Mouse (Mus musculus): ENCODE results near the gene Bmpr1a. TPM values are rescaled to one million over a fixed set of nuclear protein-coding genes. Genes with fewer than 3 reads are reported as not detected.

The Bmpr1a gene
- total RNA-seq, 1 experiment from 2014 or later: 0.32 TPM

DNA sequence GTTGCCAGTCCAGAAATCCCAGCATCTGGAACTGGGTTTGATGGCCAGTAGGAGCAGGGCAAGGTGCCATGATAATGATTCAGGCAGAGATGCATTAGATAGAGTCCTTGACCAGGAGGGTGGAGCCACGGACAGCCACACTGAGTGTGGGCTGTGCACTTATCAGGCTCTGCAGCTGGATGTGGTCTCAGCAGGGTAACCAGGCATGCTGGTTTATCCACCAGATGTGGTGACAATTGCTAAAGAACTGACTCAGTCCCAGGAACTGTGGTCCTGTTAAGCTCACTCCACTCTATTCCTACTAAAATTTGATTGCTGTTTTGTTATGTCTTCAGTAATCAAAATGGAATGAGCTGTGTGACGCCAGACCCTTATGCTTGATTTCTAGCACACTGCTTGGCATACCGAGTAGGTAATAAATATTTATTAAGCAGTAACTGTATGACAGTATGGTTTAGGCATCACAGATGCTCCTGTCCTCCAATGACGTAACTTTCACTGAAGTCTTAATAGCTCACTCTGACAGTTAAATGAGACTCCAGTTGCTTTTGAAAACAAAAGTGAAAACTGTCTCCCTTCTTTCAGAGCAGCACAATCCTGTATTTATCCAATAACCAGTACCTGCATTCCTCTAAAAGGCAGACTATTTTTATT lies 5.2 kb upstream of the Bmpr1a start:
- peak; percentile 77 for ATAC-seq (replicated peaks; ENCODE audit: low read depth, poor library complexity, severe bottlenecking)

DNA sequence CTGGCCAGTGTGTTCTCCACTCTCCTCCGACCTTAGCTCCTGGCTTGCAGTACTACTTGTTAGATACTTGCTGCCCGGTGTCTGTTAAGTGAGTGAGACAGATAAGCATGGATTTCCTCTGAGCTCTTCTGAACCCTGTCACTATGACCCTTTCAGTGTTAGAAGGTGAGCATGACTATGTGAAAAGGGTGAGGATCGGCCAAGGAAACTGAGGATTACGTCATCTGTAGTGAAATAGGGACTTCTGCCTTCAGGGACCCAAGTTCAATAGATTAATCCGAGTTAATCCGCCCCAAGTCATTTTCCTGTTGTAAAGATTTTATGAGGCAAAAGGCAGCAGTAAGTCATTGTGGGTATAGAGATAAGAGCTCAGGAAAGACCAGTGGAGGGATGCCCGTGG lies 2.2 kb upstream of the Bmpr1a start:
- no peak for ATAC-seq (replicated peaks; ENCODE audit: low read depth, poor library complexity, severe bottlenecking)

DNA sequence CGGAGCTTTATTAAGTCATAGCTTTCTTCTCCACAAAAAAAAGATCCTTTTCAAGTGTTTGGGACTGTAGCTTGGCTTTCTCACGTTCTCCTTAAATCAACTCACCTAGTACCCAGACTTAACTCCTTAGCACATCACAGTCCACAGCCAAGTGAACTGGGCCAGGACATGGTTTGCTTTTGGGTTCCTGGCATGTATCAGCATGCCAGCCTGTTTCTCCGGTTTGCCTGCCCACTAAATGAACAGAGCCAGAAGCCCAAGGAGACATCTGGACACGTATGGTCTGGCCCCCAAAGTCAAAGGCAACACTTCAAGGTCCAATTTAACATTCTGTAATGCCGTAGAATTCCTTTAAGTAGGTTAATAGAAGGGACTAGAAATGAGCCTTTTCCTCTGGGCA lies 1.2 kb upstream of the Bmpr1a start:
- no peak for ATAC-seq (replicated peaks; ENCODE audit: low read depth, poor library complexity, severe bottlenecking)

DNA sequence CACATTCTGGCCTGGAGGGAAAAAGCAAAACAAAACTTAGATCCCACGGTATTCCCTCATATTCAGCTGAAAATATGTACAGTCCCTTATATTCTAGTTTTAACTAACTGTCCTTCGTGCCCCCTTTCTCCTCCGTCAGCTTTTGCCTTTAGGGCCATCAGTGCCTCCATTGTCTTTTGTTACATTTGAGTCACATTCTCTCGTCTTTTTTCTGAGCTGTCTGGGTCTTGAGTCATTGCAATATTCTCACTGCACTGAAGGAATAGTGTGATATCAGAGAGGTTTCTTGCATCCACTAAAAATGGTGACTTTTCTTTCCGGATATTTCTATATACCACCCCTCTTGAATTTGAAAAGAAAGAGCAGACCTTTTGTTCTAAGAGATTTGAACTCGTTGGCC lies 618 bp upstream of the Bmpr1a start:
- no peak for ATAC-seq (replicated peaks; ENCODE audit: low read depth, poor library complexity, severe bottlenecking)

DNA sequence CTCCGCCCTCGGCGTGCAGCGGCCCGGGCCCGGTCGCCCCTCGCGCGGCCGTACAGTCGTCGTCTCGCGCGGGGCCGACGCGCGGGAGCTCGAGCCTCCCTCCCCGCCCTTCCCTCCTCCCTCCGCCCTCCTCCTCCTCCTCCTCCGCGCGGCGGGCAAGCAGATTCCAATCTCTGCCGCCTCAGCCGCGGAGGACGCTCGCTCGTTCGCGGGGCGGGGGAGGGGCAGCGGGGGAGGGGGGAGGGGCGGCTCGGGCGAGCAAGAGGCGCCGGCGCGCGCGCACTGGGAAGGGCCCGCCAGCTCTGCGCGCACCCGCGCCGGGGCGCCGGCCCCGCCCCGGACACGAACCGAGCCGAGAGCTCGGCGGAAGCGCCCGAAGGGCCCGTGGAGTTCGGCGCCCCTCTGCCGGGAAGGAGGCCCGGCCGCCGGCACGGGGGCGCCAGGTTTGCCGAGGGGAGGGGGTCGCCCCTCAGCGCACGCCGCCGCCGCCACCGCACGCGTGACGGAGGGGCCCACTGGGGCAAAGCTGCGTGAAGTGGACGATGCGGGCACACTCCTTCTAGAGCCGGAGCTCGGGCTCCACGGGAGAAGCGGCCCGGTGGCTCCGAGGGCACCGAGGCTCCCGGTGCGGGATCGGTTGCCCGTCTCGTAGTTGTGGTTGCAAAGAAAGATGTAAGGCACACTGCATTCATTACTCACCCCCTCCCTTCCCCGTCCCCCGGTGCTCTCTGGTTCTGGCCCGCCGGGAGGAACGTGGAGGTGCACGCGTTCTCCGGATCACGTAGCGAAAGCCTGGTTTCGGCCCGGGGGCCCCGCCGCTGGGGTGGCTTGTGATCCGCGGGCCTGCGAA lies 441 bp downstream of the Bmpr1a start:
- peak; percentile 45 for ATAC-seq (replicated peaks; ENCODE audit: low read depth, poor library complexity, severe bottlenecking)

DNA sequence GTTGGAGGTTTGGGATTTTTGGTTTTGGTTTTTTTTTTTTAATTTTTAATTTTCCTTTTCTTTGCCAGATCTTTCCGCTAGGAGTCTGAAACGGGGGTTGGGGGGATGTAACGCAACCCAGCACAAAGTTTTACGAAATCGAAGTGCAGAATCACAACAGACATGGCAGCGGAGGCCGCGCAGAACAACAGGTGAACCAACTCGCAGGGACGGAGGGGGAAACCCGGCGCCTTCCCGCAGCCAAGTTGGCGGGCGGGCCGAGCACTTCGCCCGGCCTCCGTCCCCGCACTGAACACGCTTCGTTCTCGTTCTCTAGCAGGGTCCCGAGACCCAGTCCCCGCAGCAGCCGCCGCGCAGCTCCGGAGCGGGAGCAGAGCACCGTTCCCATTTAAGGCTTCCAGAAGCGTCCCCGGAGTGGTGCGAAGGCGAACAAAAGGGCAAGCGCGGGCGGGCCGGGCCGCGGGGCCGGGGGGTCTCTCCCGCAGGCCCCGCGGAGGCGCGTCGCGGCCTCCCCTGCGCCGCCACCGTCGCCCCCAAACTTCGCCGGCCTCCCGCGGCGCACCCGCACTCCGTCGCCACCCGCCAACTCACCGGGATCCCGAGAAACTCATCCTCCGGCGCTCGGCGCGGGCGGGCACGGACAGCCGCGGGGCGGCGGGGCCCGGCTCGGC lies 1.2 kb downstream of the Bmpr1a start:
- ATAC-seq (replicated peaks; ENCODE audit: low read depth, poor library complexity, severe bottlenecking): no peak

DNA sequence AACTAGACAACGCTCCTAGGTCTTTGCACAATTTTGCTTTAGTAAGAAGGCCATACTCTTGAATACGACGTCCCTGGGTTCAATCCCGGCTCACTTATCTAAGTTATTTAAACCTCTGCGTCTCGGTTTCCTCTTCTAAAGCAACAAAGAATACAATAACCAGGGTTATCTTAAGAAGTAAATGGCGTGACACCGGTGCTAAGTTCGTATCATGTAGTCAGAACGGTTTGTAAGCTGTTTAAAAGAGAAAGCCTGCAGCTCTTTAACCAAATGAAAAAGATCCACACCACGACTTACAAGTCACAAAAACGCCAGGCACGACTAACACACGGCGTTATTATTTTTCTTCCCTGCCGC lies 1.7 kb downstream of the Bmpr1a start:
- no peak for ATAC-seq (replicated peaks; ENCODE audit: low read depth, poor library complexity, severe bottlenecking)

DNA sequence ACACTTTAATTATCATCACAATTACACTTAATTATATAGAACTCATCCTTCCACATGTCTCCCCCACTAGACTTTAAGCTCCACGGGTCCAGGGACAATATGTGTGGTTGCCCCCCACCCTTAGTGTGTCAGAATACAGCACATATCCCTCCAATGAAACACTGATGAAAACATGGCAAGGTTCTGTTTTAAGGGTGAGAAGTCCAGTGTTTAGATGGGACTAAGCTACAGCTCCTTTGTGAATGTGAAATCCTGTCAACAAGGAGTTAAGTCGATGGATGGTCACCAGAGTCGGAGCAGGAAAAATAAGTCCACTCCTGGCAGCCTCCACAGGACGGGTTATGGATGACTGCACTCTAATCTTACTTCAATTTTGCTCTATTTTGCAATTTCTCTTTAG lies 2.8 kb downstream of the Bmpr1a start:
- no peak for ATAC-seq (replicated peaks; ENCODE audit: low read depth, poor library complexity, severe bottlenecking)

DNA sequence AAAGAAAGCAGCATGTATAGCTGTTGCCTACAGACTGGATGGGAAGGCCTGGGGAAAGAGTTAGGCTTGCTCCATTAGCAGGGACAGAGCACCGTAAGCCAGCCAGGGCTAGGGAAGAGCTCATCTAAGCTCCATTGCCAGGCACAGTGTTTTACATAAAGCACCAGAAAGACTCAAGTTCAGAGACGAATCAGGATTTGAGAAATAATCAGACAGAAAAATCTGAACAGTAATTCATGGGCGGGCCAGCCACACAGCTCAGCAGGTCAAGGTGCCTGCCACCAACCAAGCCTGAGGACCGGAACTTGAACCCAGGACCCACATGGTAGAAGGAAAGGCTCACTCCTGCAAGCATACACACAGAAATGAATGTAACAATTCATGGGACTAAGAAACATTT lies 3.5 kb downstream of the Bmpr1a start:
- no peak for ATAC-seq (replicated peaks; ENCODE audit: low read depth, poor library complexity, severe bottlenecking)

DNA sequence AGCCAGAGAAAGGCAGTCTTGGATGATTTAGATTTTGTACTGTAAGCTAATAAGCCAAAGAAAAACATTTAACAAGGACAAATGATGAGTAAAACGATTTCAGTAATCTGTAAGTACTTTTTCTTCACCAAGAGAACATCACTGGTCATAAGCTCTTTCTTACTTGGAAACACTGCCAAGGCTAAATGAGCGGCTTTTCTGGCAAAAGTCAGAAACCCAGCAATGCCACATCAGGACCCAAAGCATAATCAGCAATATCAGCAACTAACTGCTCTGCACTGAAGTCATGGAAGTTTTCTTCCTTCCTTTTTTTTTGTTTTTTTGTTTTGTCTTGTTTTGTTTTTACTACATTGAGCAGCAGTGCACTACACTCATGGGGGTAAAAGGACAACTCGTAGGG lies 5.8 kb downstream of the Bmpr1a start:
- ATAC-seq (replicated peaks; ENCODE audit: low read depth, poor library complexity, severe bottlenecking): no peak

DNA sequence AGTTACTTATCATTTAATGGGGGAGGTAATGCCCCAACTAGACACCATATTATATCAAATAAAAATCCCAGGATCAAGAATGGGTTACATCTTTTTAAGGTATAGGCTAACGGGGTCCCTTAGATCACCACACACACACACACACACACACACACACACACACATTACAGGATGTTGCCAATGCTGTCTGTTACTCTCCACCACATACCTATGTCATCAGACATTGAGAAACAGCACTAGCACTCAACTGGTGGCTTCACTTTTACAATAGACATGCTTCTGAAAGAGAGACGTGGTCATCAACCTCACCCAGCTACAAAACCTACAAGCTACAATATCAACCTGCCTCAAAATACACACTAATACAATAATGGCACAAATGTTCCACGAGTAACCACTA lies 9.5 kb downstream of the Bmpr1a start:
- ATAC-seq (replicated peaks; ENCODE audit: low read depth, poor library complexity, severe bottlenecking): no peak

DNA sequence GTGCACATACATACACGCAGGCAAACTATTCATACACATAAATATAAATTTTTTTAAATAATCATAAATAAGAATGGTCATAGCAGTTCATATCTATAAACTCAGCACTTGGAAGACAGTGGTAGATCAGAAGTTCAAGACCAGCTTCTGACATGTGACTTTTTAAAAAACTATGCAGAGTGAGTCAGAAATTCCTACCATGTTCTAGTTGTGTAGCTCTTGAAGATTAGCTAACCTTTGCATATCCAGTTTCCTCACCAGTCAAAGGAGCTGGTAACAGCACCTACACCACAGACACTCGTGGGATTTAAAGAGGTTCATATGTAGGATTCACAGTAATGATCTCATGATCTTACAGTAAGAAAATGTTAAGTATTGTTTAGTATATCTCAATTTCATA lies 10.5 kb downstream of the Bmpr1a start:
- no peak for ATAC-seq (replicated peaks; ENCODE audit: low read depth, poor library complexity, severe bottlenecking)

DNA sequence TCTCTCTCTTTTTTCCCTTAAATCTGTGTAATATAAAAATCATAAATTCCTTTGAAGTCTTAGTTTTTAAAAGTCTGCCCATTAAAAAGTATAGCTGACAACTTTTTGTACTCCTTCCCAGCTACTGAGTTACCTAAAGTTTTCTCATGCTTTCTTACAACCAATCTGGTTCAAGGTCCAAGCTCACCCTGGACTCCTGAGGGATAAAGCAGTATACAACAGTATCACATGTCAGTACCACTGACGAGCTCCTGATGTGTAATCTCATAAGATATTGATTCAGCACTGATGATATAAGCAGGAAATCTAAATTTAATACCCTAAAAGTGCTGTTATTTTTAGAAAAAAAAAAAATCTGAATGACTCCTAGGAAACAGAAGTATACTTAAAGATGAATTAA lies 12.2 kb downstream of the Bmpr1a start:
- no peak for ATAC-seq (replicated peaks; ENCODE audit: low read depth, poor library complexity, severe bottlenecking)

DNA sequence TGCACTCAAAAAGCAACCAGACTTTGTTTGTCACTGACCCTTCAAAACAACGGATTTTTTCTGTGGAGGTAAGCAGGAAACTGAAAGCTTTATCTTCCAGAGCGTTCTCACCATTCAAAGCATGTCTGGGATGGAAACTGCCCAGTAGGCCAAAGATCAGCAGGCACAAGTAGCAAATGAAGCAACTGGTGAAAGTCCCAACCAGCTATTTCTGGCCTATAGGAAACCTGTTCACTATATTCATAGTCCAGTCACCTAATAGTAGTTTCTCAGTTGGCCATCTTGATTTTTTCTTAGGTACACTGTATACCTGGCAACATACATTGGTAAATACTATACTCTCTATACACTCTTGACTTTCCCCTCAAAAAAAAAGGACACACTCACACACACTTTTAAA lies 13.2 kb downstream of the Bmpr1a start:
- ATAC-seq (replicated peaks; ENCODE audit: low read depth, poor library complexity, severe bottlenecking): no peak

DNA sequence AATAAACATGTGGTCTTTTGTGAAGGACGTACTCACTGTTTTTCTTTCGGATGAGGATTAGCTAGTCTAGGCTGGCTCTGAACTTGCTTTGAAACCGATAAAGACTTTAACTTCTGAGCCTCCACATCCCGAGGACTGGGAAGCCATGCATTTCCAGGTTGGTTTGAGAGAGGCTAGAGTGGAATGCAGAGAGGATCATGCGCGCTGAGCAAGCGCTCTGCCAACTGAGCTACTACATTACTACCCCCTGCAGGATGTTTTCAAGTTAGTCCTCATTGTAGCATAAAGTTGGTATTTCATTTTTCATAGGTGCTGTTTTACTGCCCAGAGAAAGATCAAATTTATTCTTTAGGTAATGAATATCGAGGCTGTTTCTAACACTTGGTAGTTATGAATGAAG lies 17.0 kb downstream of the Bmpr1a start:
- no peak for ATAC-seq (replicated peaks; ENCODE audit: low read depth, poor library complexity, severe bottlenecking)

DNA sequence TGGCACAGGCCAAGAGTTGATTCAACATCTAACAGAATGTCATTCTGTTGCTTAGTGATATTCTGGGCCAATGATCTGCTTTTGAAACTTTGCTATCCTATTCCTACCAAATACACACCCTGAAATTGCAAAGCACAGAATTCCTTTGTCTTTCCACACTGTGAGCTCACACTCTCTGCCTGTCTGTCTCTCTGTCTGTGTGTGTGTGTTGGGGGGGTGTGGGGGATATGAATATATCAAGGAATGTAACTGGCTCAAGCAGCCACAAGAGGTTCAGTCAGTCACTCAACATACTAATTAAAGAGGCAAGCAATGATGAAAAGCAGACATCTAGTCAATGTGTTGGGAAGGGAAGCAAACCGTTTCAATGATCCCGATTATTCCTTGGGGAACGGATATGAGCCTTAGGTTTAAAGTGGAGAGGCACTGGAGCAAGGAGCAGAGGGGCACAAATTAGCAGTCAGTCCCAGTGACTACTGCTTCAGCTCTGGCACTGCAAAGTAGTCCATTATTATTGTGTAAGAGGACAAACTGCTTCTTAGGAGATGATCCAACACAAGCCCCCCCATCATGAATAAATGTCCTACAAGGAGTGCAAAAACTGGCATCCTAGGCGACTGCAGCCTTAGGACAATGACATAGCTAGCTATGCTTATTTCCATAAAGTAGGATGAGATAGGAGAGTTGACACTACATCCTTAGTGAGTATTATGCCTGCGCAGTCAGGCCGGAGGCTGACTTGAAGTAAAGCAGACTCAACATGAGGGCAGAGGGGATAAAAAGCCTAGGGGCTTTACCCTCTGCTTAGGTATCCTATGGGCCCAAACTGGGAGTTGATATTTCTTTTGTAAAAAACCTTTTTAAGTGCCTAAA lies 19.4 kb downstream of the Bmpr1a start:
- ATAC-seq (replicated peaks; ENCODE audit: low read depth, poor library complexity, severe bottlenecking): no peak

DNA sequence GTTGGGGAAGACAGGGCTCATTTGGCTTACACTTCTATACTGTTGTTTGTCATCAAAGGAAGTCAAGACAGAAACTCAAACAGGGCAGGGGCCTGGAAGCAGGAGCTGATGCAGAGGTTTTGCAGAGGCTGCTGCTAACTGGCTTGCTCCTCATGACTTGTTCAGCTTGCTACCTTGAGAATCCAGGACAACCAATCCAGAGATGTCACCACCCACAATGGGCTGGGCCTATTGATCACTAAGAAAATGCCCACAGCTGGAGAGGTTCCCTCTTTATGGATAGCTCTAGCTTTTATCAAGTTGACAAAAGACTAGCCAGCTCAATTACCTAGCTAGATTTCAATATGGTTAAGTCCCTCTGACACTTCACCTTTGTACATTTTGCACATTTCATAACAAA lies 31.6 kb downstream of the Bmpr1a start:
- ATAC-seq (replicated peaks; ENCODE audit: low read depth, poor library complexity, severe bottlenecking): no peak

DNA sequence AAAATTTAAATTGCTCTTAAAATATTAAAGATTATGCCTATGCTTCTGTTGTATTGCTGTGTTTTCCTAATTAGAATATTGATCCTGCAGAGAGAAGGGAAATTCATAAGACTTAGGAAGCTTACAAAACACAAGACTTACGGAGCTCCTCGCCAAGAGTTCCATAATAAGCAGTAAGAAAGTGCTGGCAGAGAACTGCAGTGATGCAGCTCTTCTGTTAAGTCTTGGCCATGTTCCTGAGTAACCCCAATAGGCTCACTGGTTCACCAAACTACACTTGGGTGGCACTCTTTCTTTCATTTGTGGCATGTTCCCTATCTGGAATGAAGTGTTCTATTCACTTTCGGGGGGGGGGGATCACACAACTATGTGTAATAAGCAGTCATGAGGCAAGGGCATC lies 36.9 kb downstream of the Bmpr1a start:
- ATAC-seq (replicated peaks; ENCODE audit: low read depth, poor library complexity, severe bottlenecking): no peak

DNA sequence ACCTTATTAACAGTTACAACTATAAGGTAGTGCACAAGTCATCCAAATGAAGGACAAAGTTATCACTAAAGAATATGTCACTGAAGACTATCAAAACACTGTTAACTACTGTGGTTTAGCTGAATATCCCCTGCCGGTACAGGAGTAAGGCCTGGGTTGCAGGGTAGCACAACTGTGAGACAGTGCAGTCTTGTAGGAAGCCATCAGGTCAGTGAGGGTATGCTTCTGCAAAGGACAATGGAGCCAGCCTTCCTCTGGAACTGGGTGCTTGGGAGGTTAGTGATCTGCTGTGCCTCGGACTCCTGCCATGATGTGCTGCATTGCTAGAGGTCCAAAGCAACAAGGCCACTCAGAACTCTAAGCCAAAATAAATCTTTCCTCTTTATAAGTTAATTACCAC lies 43.8 kb downstream of the Bmpr1a start:
- no peak for ATAC-seq (replicated peaks; ENCODE audit: low read depth, poor library complexity, severe bottlenecking)

DNA sequence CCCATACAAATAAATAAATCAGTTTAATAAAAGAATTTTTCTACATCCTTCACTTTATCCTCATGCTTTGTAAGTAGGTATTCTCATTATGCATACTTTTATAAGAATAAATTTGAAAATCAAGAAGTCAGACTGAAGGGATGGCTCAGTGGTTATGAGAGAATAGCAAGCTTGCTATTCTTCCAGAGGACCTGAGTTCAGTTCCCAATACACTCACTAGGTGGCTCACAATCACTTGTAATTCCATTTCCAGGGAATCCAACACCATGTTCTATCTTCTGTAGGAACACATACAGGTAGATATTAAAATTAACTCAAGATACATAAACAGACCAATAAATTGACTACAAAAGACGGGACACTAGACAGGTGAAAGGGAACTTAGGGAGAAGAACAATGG lies 44.3 kb downstream of the Bmpr1a start:
- no peak for ATAC-seq (replicated peaks; ENCODE audit: low read depth, poor library complexity, severe bottlenecking)

DNA sequence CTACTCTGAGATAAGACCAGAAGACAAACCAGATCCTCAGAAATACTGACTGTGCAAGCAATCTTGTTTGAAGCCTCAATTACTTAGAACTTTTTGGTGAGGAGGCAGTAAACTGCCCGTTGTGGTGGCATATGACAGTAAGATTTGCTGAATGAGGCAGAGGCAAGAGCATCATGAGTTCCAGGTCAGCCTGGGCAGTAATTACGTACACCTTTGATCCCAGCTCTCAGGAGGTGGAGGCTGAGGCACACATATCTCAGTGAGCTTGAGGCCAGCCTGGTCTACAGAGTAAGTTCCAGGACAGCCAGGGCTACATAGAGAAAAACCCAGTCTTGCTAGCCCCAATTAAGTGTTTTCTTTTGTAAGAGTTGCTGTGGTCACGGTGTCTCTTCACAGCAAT lies 48.9 kb downstream of the Bmpr1a start:
- ATAC-seq (replicated peaks; ENCODE audit: low read depth, poor library complexity, severe bottlenecking): no peak
